Mouse (Mus musculus): ENCODE data around the gene Fam20b. TPM values are rescaled to one million over a fixed set of nuclear protein-coding genes. Genes with fewer than 3 reads are reported as not detected.
A peak's percentile ranks its signal among the peaks of the same experiment; 100 is the strongest.
"Not testable (repeated sequence)": the region's sequence is repeated elsewhere in the genome, so short reads cannot be mapped to it uniquely, and the experiment has no call there.

Fam20b gene
- polyA plus RNA-seq, 1 experiment from 2014 or later, result 45.5 TPM

GRCm38 (mm10) chr1:156660660-156661236, 58.1 kb downstream of the Fam20b start:
- not testable (repeated sequence) for H3K27ac ChIP-seq; H3K27me3 ChIP-seq (replicated peaks); H3K9me3 ChIP-seq; H3K36me3 ChIP-seq; H3K4me3 ChIP-seq (replicated peaks); ATAC-seq; H3K9ac ChIP-seq; H3K4me2 ChIP-seq (replicated peaks); H3K4me1 ChIP-seq (replicated peaks)
- 80% methylated on average over 17 of the region's 21 CpGs for WGBS

DNA sequence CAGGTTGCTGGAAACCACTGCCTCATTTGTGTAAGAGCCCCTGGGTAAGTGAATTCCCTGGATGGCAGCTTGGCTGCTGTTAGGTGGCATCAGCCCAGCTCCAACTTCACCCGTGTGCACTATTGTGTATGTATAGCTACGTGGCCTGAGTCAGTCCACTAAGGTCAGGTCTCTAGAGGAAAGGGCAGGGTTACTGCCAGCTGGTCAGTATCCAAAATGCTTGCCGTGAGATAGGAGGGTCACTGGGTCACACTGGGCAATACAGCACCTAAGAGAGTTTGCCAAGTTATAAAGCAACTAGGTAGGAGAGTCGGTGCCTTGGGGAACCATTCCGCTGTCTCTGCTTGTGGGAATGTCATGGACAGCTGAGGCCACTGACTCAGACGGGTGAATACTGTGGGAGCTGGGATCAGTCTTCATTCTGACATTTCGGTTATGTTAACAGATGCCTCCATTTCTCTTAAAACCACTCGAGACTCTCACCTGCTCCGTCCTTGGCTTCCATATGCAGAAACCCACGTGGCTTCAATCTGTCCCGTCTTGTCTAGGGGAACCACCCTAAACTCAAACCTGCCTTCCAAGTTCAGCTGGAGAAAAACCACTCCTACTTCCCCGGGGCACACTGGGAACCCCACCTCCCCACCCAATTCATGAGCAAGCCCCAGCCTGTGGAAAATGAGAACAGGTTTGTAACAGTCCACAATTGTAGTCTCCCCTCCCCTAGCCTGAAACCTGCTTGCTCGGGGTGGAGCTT, 58.8 kb downstream of the Fam20b start:
- Histone ChIP-seq H3K4me2 (replicated peaks) (0 out of 2 replicates have a peak overlapping the region, but pooled peaks have one; percentile 11), H3K27ac (no peak overlapping the region), H3K27me3 (replicated peaks) (no peaks in the 10 kb centered on the region), H3K36me3 (no peaks in the 10 kb centered on the region), H3K4me1 (replicated peaks) (0 out of 2 replicates have a peak, but pooled peaks cover 4% of the 10 kb centered on the region), H3K4me3 (replicated peaks) (no peak overlapping the region), H3K9ac (no peak overlapping the region), H3K9me3 (no peaks in the 10 kb centered on the region)
- ATAC-seq, result peak; percentile 35; the same call in 1 of the 2 replicates
- 73% methylated on average over 13 of the region's 13 CpGs for WGBS

DNA sequence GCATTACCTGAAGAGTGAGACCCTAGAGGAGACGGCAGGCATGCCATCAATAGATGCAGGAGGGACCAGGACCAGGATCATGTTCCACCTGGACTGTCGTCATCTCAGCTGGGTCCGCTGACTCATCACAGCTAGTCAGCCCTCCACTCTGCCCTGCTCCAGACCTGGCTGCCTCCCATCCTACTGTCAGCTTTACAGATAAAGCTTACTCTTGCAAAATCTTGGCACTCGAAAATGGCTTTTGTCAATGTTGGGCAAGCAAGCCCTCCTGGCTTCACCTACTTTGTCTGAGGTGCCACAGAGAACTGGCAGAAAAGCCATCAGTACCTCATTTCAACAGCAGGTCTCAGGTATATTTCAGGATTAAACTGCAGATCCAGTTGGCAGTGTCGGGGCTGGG, 60.2 kb downstream of the Fam20b start:
- Histone ChIP-seq H3K36me3 (no peaks in the 10 kb centered on the region), H3K9ac (no peak overlapping the region), H3K4me3 (replicated peaks) (no peak overlapping the region), H3K27me3 (replicated peaks) (no peaks in the 10 kb centered on the region), H3K27ac (no peak overlapping the region), H3K4me1 (replicated peaks) (0 out of 2 replicates have a peak, but pooled peaks cover 4% of the 10 kb centered on the region), H3K9me3 (no peaks in the 10 kb centered on the region), H3K4me2 (replicated peaks) (no peak overlapping the region)
- WGBS, result 81% methylated on average over 5 of the region's 5 CpGs
- ATAC-seq, result no peak

DNA sequence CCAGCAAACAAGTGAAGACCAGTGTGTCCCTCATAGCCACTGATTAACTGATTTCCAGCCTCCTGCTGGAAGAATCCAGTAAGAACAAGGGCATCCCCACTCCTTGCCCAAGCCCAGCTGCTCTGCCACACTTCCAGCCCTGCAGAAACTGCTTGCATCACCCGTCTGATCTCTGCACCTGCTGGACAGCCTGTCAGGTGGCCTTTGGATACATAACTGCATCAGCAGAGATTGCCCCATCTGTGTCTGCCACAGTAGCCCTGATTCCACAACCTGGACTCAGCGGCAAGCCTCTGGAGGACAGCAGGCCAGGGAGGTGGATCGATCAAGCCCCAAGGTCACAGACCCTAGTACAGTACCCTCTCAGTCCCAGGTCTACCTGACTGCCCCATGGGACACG, 61.4 kb downstream of the Fam20b start:
- no peak overlapping the region for H3K9ac ChIP-seq
- 79% methylated on average over 4 of the region's 4 CpGs for WGBS
- no peaks in the 10 kb centered on the region for H3K27me3 ChIP-seq (replicated peaks)
- no peak overlapping the region for H3K27ac ChIP-seq
- 0 out of 2 replicates have a peak, but pooled peaks have one; percentile 30 for ATAC-seq
- 0 out of 2 replicates have a peak, but pooled peaks cover 4% of the 10 kb centered on the region for H3K4me1 ChIP-seq (replicated peaks)
- no peak overlapping the region for H3K4me3 ChIP-seq (replicated peaks)
- H3K9me3 ChIP-seq, result no peaks in the 10 kb centered on the region
- H3K4me2 ChIP-seq (replicated peaks), result no peak overlapping the region
- H3K36me3 ChIP-seq, result no peaks in the 10 kb centered on the region

- 0 out of 2 replicates have a peak, but pooled peaks cover 4% of the 10 kb centered on the region for H3K4me1 ChIP-seq (replicated peaks)
- H3K27ac ChIP-seq, result no peak overlapping the region
- no peaks in the 10 kb centered on the region for H3K9me3 ChIP-seq
- no peak overlapping the region for H3K4me2 ChIP-seq (replicated peaks)
- no peaks in the 10 kb centered on the region for H3K36me3 ChIP-seq
- no peaks in the 10 kb centered on the region for H3K27me3 ChIP-seq (replicated peaks)
- no peak overlapping the region for H3K9ac ChIP-seq
- H3K4me3 ChIP-seq (replicated peaks), result no peak overlapping the region
- ATAC-seq, result no peak
- 77% methylated on average over 13 of the region's 13 CpGs for WGBS
Observed at GRCm38 (mm10) chr1:156654735-156655530, 64.0 kb downstream of the Fam20b start.

- Histone ChIP-seq H3K4me2 (replicated peaks) (no peak overlapping the region), H3K27me3 (replicated peaks) (no peaks in the 10 kb centered on the region), H3K9me3 (no peaks in the 10 kb centered on the region), H3K9ac (no peak overlapping the region), H3K27ac (no peak overlapping the region), H3K4me1 (replicated peaks) (0 out of 2 replicates have a peak, but pooled peaks cover 4% of the 10 kb centered on the region), H3K4me3 (replicated peaks) (no peak overlapping the region), H3K36me3 (no peaks in the 10 kb centered on the region)
- 58% methylated on average over 6 of the region's 6 CpGs for WGBS
- no peak for ATAC-seq
Observed at GRCm38 (mm10) chr1:156652189-156652822, 66.6 kb downstream of the Fam20b start.

- H3K4me1 ChIP-seq (replicated peaks), result 0 out of 2 replicates have a peak, but pooled peaks cover 3% of the 10 kb centered on the region
- ATAC-seq, result no peak
- no peak overlapping the region for H3K4me3 ChIP-seq (replicated peaks)
- WGBS, result 82% methylated on average over 9 of the region's 9 CpGs
- no peaks in the 10 kb centered on the region for H3K27me3 ChIP-seq (replicated peaks)
- H3K27ac ChIP-seq, result no peak overlapping the region
- H3K36me3 ChIP-seq, result no peaks in the 10 kb centered on the region
- no peak overlapping the region for H3K4me2 ChIP-seq (replicated peaks)
- H3K9ac ChIP-seq, result no peak overlapping the region
- no peaks in the 10 kb centered on the region for H3K9me3 ChIP-seq
Observed at GRCm38 (mm10) chr1:156650631-156651030, 68.3 kb downstream of the Fam20b start.

- H3K4me1 ChIP-seq (replicated peaks), result no peaks in the 10 kb centered on the region
- H3K4me3 ChIP-seq (replicated peaks), result no peak overlapping the region
- no peak overlapping the region for H3K4me2 ChIP-seq (replicated peaks)
- ATAC-seq, result no peak
- H3K27me3 ChIP-seq (replicated peaks), result no peaks in the 10 kb centered on the region
- H3K27ac ChIP-seq, result no peak overlapping the region
- H3K9me3 ChIP-seq, result no peaks in the 10 kb centered on the region
- 0 out of 2 replicates have a peak, but pooled peaks cover under 1% of the 10 kb centered on the region for H3K36me3 ChIP-seq
- 32% methylated on average over 2 of the region's 2 CpGs for WGBS
- H3K9ac ChIP-seq, result no peak overlapping the region
Observed at GRCm38 (mm10) chr1:156648705-156649104, 70.2 kb downstream of the Fam20b start.

GRCm38 (mm10) chr1:156645971-156646370, 72.9 kb downstream of the Fam20b start:
- no peak overlapping the region for H3K9ac ChIP-seq
- H3K27ac ChIP-seq, result no peak overlapping the region
- H3K27me3 ChIP-seq (replicated peaks), result no peaks in the 10 kb centered on the region
- no peaks in the 10 kb centered on the region for H3K9me3 ChIP-seq
- no peak overlapping the region for H3K4me3 ChIP-seq (replicated peaks)
- ATAC-seq, result no peak
- H3K4me1 ChIP-seq (replicated peaks), result no peaks in the 10 kb centered on the region
- WGBS, result 90% methylated on average over 4 of the region's 4 CpGs
- no peak overlapping the region for H3K4me2 ChIP-seq (replicated peaks)
- peaks cover 17% of the 10 kb centered on the region; the same call in 1 of the 2 replicates for H3K36me3 ChIP-seq

- Histone ChIP-seq H3K4me2 (replicated peaks) (no peak overlapping the region), H3K9me3 (no peaks in the 10 kb centered on the region), H3K9ac (no peak overlapping the region), H3K4me1 (replicated peaks) (no peaks in the 10 kb centered on the region), H3K36me3 (peaks cover 19% of the 10 kb centered on the region; the same call in 1 of the 2 replicates), H3K27ac (no peak overlapping the region), H3K27me3 (replicated peaks) (no peaks in the 10 kb centered on the region), H3K4me3 (replicated peaks) (no peak overlapping the region)
- ATAC-seq, result no peak
- 66% methylated on average over 13 of the region's 13 CpGs for WGBS
Observed at GRCm38 (mm10) chr1:156644780-156645523, 73.9 kb downstream of the Fam20b start.

GRCm38 (mm10) chr1:156644061-156644460, 74.8 kb downstream of the Fam20b start:
- H3K27ac ChIP-seq, result no peak overlapping the region
- WGBS, result 83% methylated on average over 10 of the region's 10 CpGs
- no peak for ATAC-seq

More at GRCm38 (mm10) chr1:156644061-156644460, 74.8 kb downstream of the Fam20b start:
- no peak overlapping the region for H3K9ac ChIP-seq
- no peaks in the 10 kb centered on the region for H3K9me3 ChIP-seq
- no peak overlapping the region for H3K4me2 ChIP-seq (replicated peaks)
- H3K36me3 ChIP-seq, result peaks cover 19% of the 10 kb centered on the region; the same call in 1 of the 2 replicates
- H3K27me3 ChIP-seq (replicated peaks), result no peaks in the 10 kb centered on the region
- H3K4me3 ChIP-seq (replicated peaks), result no peak overlapping the region
- H3K4me1 ChIP-seq (replicated peaks), result no peaks in the 10 kb centered on the region

All from intestine, embryonic 15.5 days (tissue).